Mouse (Mus musculus) G1E (cell line): ENCODE measurements around the gene Zfp992. TPM values are rescaled to one million over a fixed set of nuclear protein-coding genes. Genes with fewer than 3 reads are reported as not detected.
"Not testable (repeated sequence)": the region's sequence is repeated elsewhere in the genome, so short reads cannot be mapped to it uniquely, and the experiment has no call there.

ENCODE experiments used
- ATAC-seq: 2 replicates; pipeline ENCODE4 v1.8.0; 2016; ENCODE audit warnings: mild to moderate bottlenecking; ENCODE audit not compliant: insufficient number of reproducible peaks, poor library complexity, low FRiP score, severe bottlenecking; ENCODE audit errors: extremely low read depth
- DNase-seq: peaks from one replicate; pipeline ENCODE4 v3.0.0; 2012; ENCODE audit warnings: low spot score
- H3K27me3 ChIP-seq: 2 replicates; pipeline ENCODE4 v1.6.1; 2012; ENCODE audit warnings: mild to moderate bottlenecking, low read length, inconsistent platforms; ENCODE audit not compliant: insufficient read depth
- H3K36me3 ChIP-seq: replicated peaks from 2 replicates; pipeline ENCODE3; 2012; ENCODE audit warnings: mild to moderate bottlenecking, inconsistent platforms
- H3K4me1 ChIP-seq: 2 replicates; pipeline ENCODE4 v1.6.1; 2012; ENCODE audit warnings: low read depth, low read length, inconsistent platforms, mixed read lengths; ENCODE audit not compliant: insufficient read depth
- H3K4me3 ChIP-seq: 2 replicates; pipeline ENCODE4 v1.5.1; 2012; ENCODE audit warnings: low read depth, mild to moderate bottlenecking, inconsistent platforms, low read length, moderate library complexity, mixed read lengths
- H3K9me3 ChIP-seq: replicated peaks from 2 replicates; pipeline ENCODE4 v1.6.1; 2012; ENCODE audit warnings: inconsistent platforms
- polyA plus RNA-seq: library from polyadenylated mRNA; stranded (reverse); fragments of >175 nt; gene quantifications from 2 replicates; pipeline ENCODE4 v1.2.3, GENCODE M21; 2012
- total RNA-seq, 2 experiments: library from RNA; stranded (forward) in 1 of 2; stranded (reverse) in 1 of 2; fragments of 200-1000 nt in 1 of 2; fragments of >200 nt in 1 of 2; fragmentation: Nextera tagmentation in 1 of 2; gene quantifications; 2 replicates each; pipeline ENCODE4 v1.2.3; 2014 to 2017

The Zfp992 gene
- total and polyA plus RNA-seq, 3 experiments, result 0.53 to 11.9 (median 5.3) TPM

- ATAC-seq, H3K36me3 ChIP-seq, DNase-seq, H3K27me3 ChIP-seq, H3K4me1 ChIP-seq, H3K4me3 ChIP-seq: not testable (repeated sequence)
- H3K9me3 ChIP-seq, result peaks cover 13% of the 10 kb centered on the region
Observed at GRCm38 (mm10) chr4:146463649-146464351, 15.0 kb downstream of the Zfp992 start.

GRCm38 (mm10) chr4:146469984-146470383 lies 21.2 kb downstream of the Zfp992 start:
- not testable (repeated sequence) for H3K27me3 ChIP-seq, ATAC-seq, H3K36me3 ChIP-seq, H3K4me1 ChIP-seq, DNase-seq, H3K4me3 ChIP-seq
- peaks cover 12% of the 10 kb centered on the region for H3K9me3 ChIP-seq

- H3K27me3 ChIP-seq, H3K4me1 ChIP-seq, H3K4me3 ChIP-seq, DNase-seq, H3K36me3 ChIP-seq: not testable (repeated sequence)
- H3K9me3 ChIP-seq, result peaks cover 23% of the 10 kb centered on the region
- ATAC-seq, result 0 out of 2 replicates have a peak, but pooled peaks have one; percentile 3
Observed at GRCm38 (mm10) chr4:146474181-146474580, 25.4 kb downstream of the Zfp992 start.

- peaks cover 19% of the 10 kb centered on the region for H3K9me3 ChIP-seq
- not testable (repeated sequence) for H3K4me1 ChIP-seq, H3K4me3 ChIP-seq, H3K27me3 ChIP-seq, DNase-seq, H3K36me3 ChIP-seq
- ATAC-seq, result peak; percentile 17; the same call in 1 of the 2 replicates
Observed at GRCm38 (mm10) chr4:146474716-146475676, 26.2 kb downstream of the Zfp992 start.

- H3K9me3 ChIP-seq, result peaks cover 26% of the 10 kb centered on the region
Observed at GRCm38 (mm10) chr4:146476260-146476659, 27.4 kb downstream of the Zfp992 start.

GRCm38 (mm10) chr4:146476959-146477358 lies 28.1 kb downstream of the Zfp992 start:
- not testable (repeated sequence) for H3K36me3 ChIP-seq, H3K27me3 ChIP-seq, DNase-seq, H3K4me3 ChIP-seq, H3K4me1 ChIP-seq, ATAC-seq
- peaks cover 29% of the 10 kb centered on the region for H3K9me3 ChIP-seq

More at GRCm38 (mm10) chr4:146476260-146476659, 27.4 kb downstream of the Zfp992 start:
- not testable (repeated sequence) for H3K36me3 ChIP-seq, DNase-seq, H3K27me3 ChIP-seq, H3K4me1 ChIP-seq, H3K4me3 ChIP-seq, ATAC-seq

GRCm38 (mm10) chr4:146480376-146481096 lies 31.7 kb downstream of the Zfp992 start:
- not testable (repeated sequence) for ATAC-seq, DNase-seq, H3K36me3 ChIP-seq, H3K4me1 ChIP-seq, H3K27me3 ChIP-seq, H3K4me3 ChIP-seq
- peaks cover 44% of the 10 kb centered on the region for H3K9me3 ChIP-seq

- H3K27me3 ChIP-seq, H3K4me1 ChIP-seq, H3K36me3 ChIP-seq, ATAC-seq, H3K4me3 ChIP-seq, DNase-seq: not testable (repeated sequence)
- H3K9me3 ChIP-seq, result peaks cover 36% of the 10 kb centered on the region
Observed at GRCm38 (mm10) chr4:146482546-146482945, 33.7 kb downstream of the Zfp992 start.

GRCm38 (mm10) chr4:146483571-146484280 lies 34.9 kb downstream of the Zfp992 start:
- H3K27me3 ChIP-seq, H3K4me1 ChIP-seq, H3K4me3 ChIP-seq, H3K36me3 ChIP-seq, DNase-seq: not testable (repeated sequence)
- peak; percentile 30 for ATAC-seq
- peaks cover 33% of the 10 kb centered on the region for H3K9me3 ChIP-seq

GRCm38 (mm10) chr4:146484676-146485075 lies 35.9 kb downstream of the Zfp992 start:
- H3K36me3 ChIP-seq, H3K4me3 ChIP-seq, H3K4me1 ChIP-seq, ATAC-seq, DNase-seq, H3K27me3 ChIP-seq: not testable (repeated sequence)
- H3K9me3 ChIP-seq, result peaks cover 37% of the 10 kb centered on the region
